Comparison of ENCODE assay signal across 8 mouse cellular contexts in genomic region chr2:130663342-130663741, GRCm38 (mm10). TPM values are rescaled to one million over a fixed set of nuclear protein-coding genes. Genes with fewer than 3 reads are reported as not detected.
A peak's percentile ranks its signal among the peaks of the same experiment; 100 is the strongest.
DNase-seq lines count a peak whose midpoint lies in the region; ATAC-seq and TF ChIP-seq lines count a peak whose summit lies in the region.

No protein-coding gene starts in this region.

- H3K4me1 ChIP-seq in heart, embryonic 16.5 days (ENCODE audit: control insufficient read depth, insufficient read depth, low read length), result peaks cover 13% of the 10 kb centered on the region
- peaks cover 3% of the 10 kb centered on the region; the same call in 1 of the 2 replicates for H3K4me1 ChIP-seq in cortical plate, adult 2 months (ENCODE audit: control insufficient read depth, insufficient read depth, low read length)
- H3K4me1 ChIP-seq in hindbrain, embryonic 14.5 days (replicated peaks; ENCODE audit: control insufficient read depth, insufficient read depth, low read length), result peaks cover 17% of the 10 kb centered on the region
- peaks cover 29% of the 10 kb centered on the region for H3K4me1 ChIP-seq in midbrain, embryonic 13.5 days (replicated peaks)

- H3K36me3 ChIP-seq in heart, embryonic 16.5 days (ENCODE audit: control insufficient read depth, insufficient read depth), result peaks cover 26% of the 10 kb centered on the region
- H3K36me3 ChIP-seq in hindbrain, embryonic 14.5 days (replicated peaks; ENCODE audit: control insufficient read depth, insufficient read depth), result peaks cover 45% of the 10 kb centered on the region
- H3K36me3 ChIP-seq in midbrain, embryonic 13.5 days, result peaks cover 31% of the 10 kb centered on the region

- WGBS in heart, embryonic 16.5 days, result 86% methylated on average over 11 of the region's 11 CpGs
- WGBS in hindbrain, embryonic 14.5 days, result 87% methylated on average over 11 of the region's 11 CpGs
- WGBS in midbrain, embryonic 13.5 days, result 87% methylated on average over 11 of the region's 11 CpGs

- no peak for TF ChIP-seq POLR2A in cortical plate, adult 2 months (IDR thresholded peaks at IDR 0.05; ENCODE audit: extremely low read depth, insufficient read depth, low read length)

- no peak for TF ChIP-seq CTCF in cortical plate, adult 2 months (IDR thresholded peaks at IDR 0.05; ENCODE audit: extremely low read depth, insufficient read depth, low read length)

- DNase-seq in heart, adult 9 months (ENCODE audit: low spot score in 2 of 2), result no peak
- DNase-seq in hindbrain, embryonic 14.5 days (ENCODE audit: low spot score), result no peak
- no peak for DNase-seq in gastrocnemius, postnatal 4 days (ENCODE audit: low spot score in 2 of 2)
- no peak for DNase-seq in left cerebral cortex, adult 8-10 months (ENCODE audit: low spot score in 2 of 2)
- no peak for DNase-seq in T-cell, adult 2 months (ENCODE audit: low spot score)

- H3K27me3 ChIP-seq in heart, embryonic 16.5 days (ENCODE audit: control insufficient read depth, insufficient read depth, low read length), result no peaks in the 10 kb centered on the region
- no peaks in the 10 kb centered on the region for H3K27me3 ChIP-seq in hindbrain, embryonic 14.5 days (ENCODE audit: control insufficient read depth, insufficient read depth, low read length)
- no peaks in the 10 kb centered on the region for H3K27me3 ChIP-seq in midbrain, embryonic 13.5 days

- H3K27ac ChIP-seq in heart, embryonic 16.5 days (ENCODE audit: low read length), result no peak overlapping the region
- H3K27ac ChIP-seq in cortical plate, adult 2 months (ENCODE audit: insufficient read depth, low read length), result no peak overlapping the region
- peak overlapping the region; percentile 95 for H3K27ac ChIP-seq in hindbrain, embryonic 14.5 days
- H3K27ac ChIP-seq in midbrain, embryonic 13.5 days, result peak overlapping the region; percentile 98

- no peaks in the 10 kb centered on the region for H3K9me3 ChIP-seq in heart, embryonic 16.5 days (replicated peaks; ENCODE audit: control insufficient read depth, low read length)
- H3K9me3 ChIP-seq in hindbrain, embryonic 14.5 days (ENCODE audit: control insufficient read depth, low read length), result no peaks in the 10 kb centered on the region
- H3K9me3 ChIP-seq in midbrain, embryonic 13.5 days, result no peaks in the 10 kb centered on the region

- no peak for ATAC-seq in heart, embryonic 16.5 days (replicated peaks; ENCODE audit: extremely low read depth, insufficient read depth, low FRiP score)
- ATAC-seq in hindbrain, embryonic 14.5 days (ENCODE audit: low FRiP score), result no peak
- ATAC-seq in midbrain, embryonic 13.5 days, result no peak

- H3K4me3 ChIP-seq in heart, embryonic 16.5 days (ENCODE audit: low read length), result peak overlapping the region; percentile 80; the same call in 1 of the 2 replicates
- H3K4me3 ChIP-seq in cortical plate, adult 2 months (ENCODE audit: insufficient read depth, low read length), result peak overlapping the region; percentile 39; the same call in 1 of the 2 replicates
- H3K4me3 ChIP-seq in hindbrain, embryonic 14.5 days (replicated peaks; ENCODE audit: low read length), result peak overlapping the region; percentile 43
- H3K4me3 ChIP-seq in midbrain, embryonic 13.5 days (replicated peaks), result peak overlapping the region; percentile 60

- peak overlapping the region; percentile 24 for H3K9ac ChIP-seq in heart, embryonic 16.5 days (ENCODE audit: low read length)
- H3K9ac ChIP-seq in hindbrain, embryonic 14.5 days, result peak overlapping the region; percentile 68
- H3K9ac ChIP-seq in midbrain, embryonic 13.5 days (replicated peaks), result peak overlapping the region; percentile 81

- peak overlapping the region; percentile 87 for H3K4me2 ChIP-seq in heart, embryonic 16.5 days (ENCODE audit: low read depth, low read length)
- peak overlapping the region; percentile 62 for H3K4me2 ChIP-seq in hindbrain, embryonic 14.5 days (replicated peaks)
- peak overlapping the region; percentile 73 for H3K4me2 ChIP-seq in midbrain, embryonic 13.5 days (replicated peaks)

RNA-seq across cellular contexts. Expression of gene Ddrgk1, which starts 1.1 kb away (rescaled TPM):
- 47.1 and 47.3 TPM in 2 replicates for polyA plus RNA-seq in heart, embryonic 16.5 days (2015; fragmentation: Nextera tagmentation; extraction: Ambion mirVana)
- 102 and 109 TPM in 2 replicates for polyA plus RNA-seq in cortical plate, adult 2 months (2012; rRNA removed)
- 62.5 and 65.3 TPM in 2 replicates for polyA plus RNA-seq in hindbrain, embryonic 14.5 days (2014; fragmentation: Nextera tagmentation; extraction: Ambion mirVana)
- 60.2 and 62.0 TPM in 2 replicates for polyA plus RNA-seq in midbrain, embryonic 13.5 days (2015; fragmentation: Nextera tagmentation; extraction: Ambion mirVana)
- 10 to 100 TPM; 77.2 to 85.1 TPM for total RNA-seq in gastrocnemius, postnatal 4 days (2021)
- total RNA-seq in left cerebral cortex, adult 8-10 months (2022), result 100 to 1,000 TPM; 106 to 118 (median 114) TPM

RNA-seq across cellular contexts. Expression of gene Itpa, which starts 4.1 kb away (rescaled TPM):
- 70.1 and 79.3 TPM in 2 replicates for polyA plus RNA-seq in heart, embryonic 16.5 days (2015; fragmentation: Nextera tagmentation; extraction: Ambion mirVana)
- 64.5 TPM in 2 replicates for polyA plus RNA-seq in cortical plate, adult 2 months (2012; rRNA removed)
- 115 and 116 TPM in 2 replicates for polyA plus RNA-seq in hindbrain, embryonic 14.5 days (2014; fragmentation: Nextera tagmentation; extraction: Ambion mirVana)
- 155 and 165 TPM in 2 replicates for polyA plus RNA-seq in midbrain, embryonic 13.5 days (2015; fragmentation: Nextera tagmentation; extraction: Ambion mirVana)
- 10 to 100 TPM; 21.5 to 22.8 TPM for total RNA-seq in gastrocnemius, postnatal 4 days (2021)
- 10 to 100 TPM; 35.7 to 41.7 (median 38.3) TPM for total RNA-seq in left cerebral cortex, adult 8-10 months (2022)

RNA-seq across cellular contexts. Expression of gene Lzts3, which starts 20.7 kb away (rescaled TPM):
- 2.0 and 2.4 TPM in 2 replicates for polyA plus RNA-seq in heart, embryonic 16.5 days (2015; fragmentation: Nextera tagmentation; extraction: Ambion mirVana)
- 200 and 201 TPM in 2 replicates for polyA plus RNA-seq in cortical plate, adult 2 months (2012; rRNA removed)
- polyA plus RNA-seq in hindbrain, embryonic 14.5 days (2014; fragmentation: Nextera tagmentation; extraction: Ambion mirVana), result 5.3 and 5.7 TPM in 2 replicates
- polyA plus RNA-seq in midbrain, embryonic 13.5 days (2015; fragmentation: Nextera tagmentation; extraction: Ambion mirVana), result 8.0 and 9.2 TPM in 2 replicates
- total RNA-seq in gastrocnemius, postnatal 4 days (2021), result 1 to 10 TPM; 5.8 to 6.2 TPM
- total RNA-seq in left cerebral cortex, adult 8-10 months (2022), result 100 to 1,000 TPM; 186 to 214 (median 199) TPM

RNA-seq across cellular contexts. Expression of gene Ubox5, which starts 33.5 kb away (rescaled TPM):
- polyA plus RNA-seq in heart, embryonic 16.5 days (2015; fragmentation: Nextera tagmentation; extraction: Ambion mirVana), result 6.5 and 8.2 TPM in 2 replicates
- polyA plus RNA-seq in cortical plate, adult 2 months (2012; rRNA removed), result 11.0 and 11.3 TPM in 2 replicates
- 9.7 and 12.6 TPM in 2 replicates for polyA plus RNA-seq in hindbrain, embryonic 14.5 days (2014; fragmentation: Nextera tagmentation; extraction: Ambion mirVana)
- 12.8 and 13.4 TPM in 2 replicates for polyA plus RNA-seq in midbrain, embryonic 13.5 days (2015; fragmentation: Nextera tagmentation; extraction: Ambion mirVana)
- total RNA-seq in gastrocnemius, postnatal 4 days (2021), result 1 to 10 TPM; 5.9 TPM
- total RNA-seq in left cerebral cortex, adult 8-10 months (2022), result 10 to 100 TPM; 11.7 to 14.7 (median 12.5) TPM

RNA-seq across cellular contexts. Expression of gene Fastkd5, which starts 33.5 kb away (rescaled TPM):
- 13.3 and 13.9 TPM in 2 replicates for polyA plus RNA-seq in heart, embryonic 16.5 days (2015; fragmentation: Nextera tagmentation; extraction: Ambion mirVana)
- 3.7 and 4.8 TPM in 2 replicates for polyA plus RNA-seq in cortical plate, adult 2 months (2012; rRNA removed)
- 11.5 and 12.8 TPM in 2 replicates for polyA plus RNA-seq in hindbrain, embryonic 14.5 days (2014; fragmentation: Nextera tagmentation; extraction: Ambion mirVana)
- 13.8 and 13.9 TPM in 2 replicates for polyA plus RNA-seq in midbrain, embryonic 13.5 days (2015; fragmentation: Nextera tagmentation; extraction: Ambion mirVana)
- 1 to 10 TPM; 7.3 to 8.2 TPM for total RNA-seq in gastrocnemius, postnatal 4 days (2021)
- 1 to 10 TPM; 6.5 to 9.2 (median 7.3) TPM for total RNA-seq in left cerebral cortex, adult 8-10 months (2022)

Comparison
In these comparisons a context has a peak if more than half of its experiments do, and no peak if none do; other contexts are left out.
1. H3K27ac ChIP-seq: peak in hindbrain, embryonic 14.5 days (single experiment) and midbrain, embryonic 13.5 days (single experiment); none in heart, embryonic 16.5 days (single experiment) and cortical plate, adult 2 months (single experiment).
2. H3K9ac ChIP-seq: peak in every context shown above with its lines; median percentile 81 in midbrain, embryonic 13.5 days; 68 in hindbrain, embryonic 14.5 days; 24 in heart, embryonic 16.5 days.
3. RNA of gene Lzts3, which starts 20.7 kb away (polyA plus RNA-seq): 200 to 201 TPM in cortical plate, adult 2 months; 8.0 to 9.2 TPM in midbrain, embryonic 13.5 days, 5.3 to 5.7 TPM in hindbrain, embryonic 14.5 days and 2.0 to 2.4 TPM in heart, embryonic 16.5 days; every median in the first group is over 10 times any median in the second.
4. Peak in every context shown above with its lines, with median percentiles within 50 percentile points of each other: H3K4me2 ChIP-seq and H3K4me3 ChIP-seq.